Mouse (Mus musculus): ENCODE data around the gene Stx1b.

GRCm38 (mm10) chr7:127840886-127841285 lies 16.5 kb upstream of the Stx1b start:
- no peak for TF ChIP-seq POLR2A (IDR thresholded peaks at IDR 0.05; ENCODE audit: extremely low read depth, insufficient read depth, low read length)
- TF ChIP-seq CTCF (IDR thresholded peaks at IDR 0.05; ENCODE audit: low read depth, low read length): no peak

All from liver, adult 2 months (tissue).